ENCODE assay signal across 8 mouse cellular contexts in the genomic region with DNA sequence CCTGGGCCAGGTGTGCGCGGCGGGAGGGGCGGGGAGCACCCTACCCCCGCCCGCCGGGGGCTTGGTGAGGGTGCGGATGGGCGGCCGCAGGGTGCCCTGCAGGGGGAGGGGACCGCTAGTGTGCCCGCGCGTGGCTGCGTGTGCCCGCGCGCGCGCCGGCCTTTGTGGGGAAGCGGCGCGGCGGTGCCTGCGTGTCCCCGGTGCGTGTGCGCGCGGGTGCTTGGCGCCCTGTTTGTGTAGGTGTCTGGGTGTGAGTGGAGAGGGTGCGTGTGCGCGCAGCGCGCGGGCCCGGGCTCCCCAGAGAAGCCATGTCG. TPM values are rescaled to one million over a fixed set of nuclear protein-coding genes. Genes with fewer than 3 reads are reported as not detected.
DNase-seq lines count a peak whose midpoint lies in the region; ATAC-seq and TF ChIP-seq lines count a peak whose summit lies in the region.

No protein-coding gene starts in this region.

- H3K79me2 ChIP-seq in MEL (ENCODE audit: control insufficient read depth, insufficient read depth, low read length, poor library complexity) = peaks cover 19% of the 10 kb centered on the region

- H3K4me2 ChIP-seq in heart, embryonic 13.5 days = peak overlapping the region; percentile 98
- H3K4me2 ChIP-seq in embryonic facial prominence, embryonic 14.5 days (ENCODE audit: low read depth, low read length) = peak overlapping the region; percentile 82
- peak overlapping the region; percentile 89 for H3K4me2 ChIP-seq in midbrain, embryonic 12.5 days (replicated peaks)

- no peaks in the 10 kb centered on the region for H3K9me3 ChIP-seq in heart, embryonic 13.5 days
- no peaks in the 10 kb centered on the region for H3K9me3 ChIP-seq in MEL (replicated peaks; ENCODE audit: insufficient read depth, low read length)
- H3K9me3 ChIP-seq in embryonic facial prominence, embryonic 14.5 days (ENCODE audit: control insufficient read depth, low read length) = no peaks in the 10 kb centered on the region
- no peaks in the 10 kb centered on the region for H3K9me3 ChIP-seq in midbrain, embryonic 12.5 days

- no peaks in the 10 kb centered on the region for H3K36me3 ChIP-seq in heart, embryonic 13.5 days
- H3K36me3 ChIP-seq in MEL (ENCODE audit: control insufficient read depth in 1 of 2, insufficient read depth in 2 of 2, low read length in 2 of 2) = no peaks in the 10 kb centered on the region
- H3K36me3 ChIP-seq in embryonic facial prominence, embryonic 14.5 days (ENCODE audit: control insufficient read depth, insufficient read depth, low read length) = peaks cover 7% of the 10 kb centered on the region; the same call in 1 of the 2 replicates
- H3K36me3 ChIP-seq in midbrain, embryonic 12.5 days = no peaks in the 10 kb centered on the region

- H3K27ac ChIP-seq in heart, embryonic 13.5 days (replicated peaks) = peak overlapping the region; percentile 96
- H3K27ac ChIP-seq in MEL (ENCODE audit: control insufficient read depth, low read depth, low read length) = no peak overlapping the region
- peak overlapping the region; percentile 98 for H3K27ac ChIP-seq in embryonic facial prominence, embryonic 14.5 days (replicated peaks; ENCODE audit: low read depth, low read length)
- H3K27ac ChIP-seq in midbrain, embryonic 12.5 days (replicated peaks) = peak overlapping the region; percentile 98

- H3K27me3 ChIP-seq in heart, embryonic 13.5 days (replicated peaks) = peaks cover 12% of the 10 kb centered on the region
- no peaks in the 10 kb centered on the region for H3K27me3 ChIP-seq in MEL (ENCODE audit: control insufficient read depth in 1 of 2, insufficient read depth in 2 of 2, low read length in 2 of 2)
- no peaks in the 10 kb centered on the region for H3K27me3 ChIP-seq in embryonic facial prominence, embryonic 14.5 days (replicated peaks; ENCODE audit: control insufficient read depth, insufficient read depth, low read length)
- peaks cover 12% of the 10 kb centered on the region for H3K27me3 ChIP-seq in midbrain, embryonic 12.5 days

- no peak for TF ChIP-seq CTCF in MEL (IDR thresholded peaks at IDR 0.05 in 2 of 3, conservative IDR thresholded peaks at IDR 0.05 in 1 of 3; ENCODE audit: control insufficient read depth in 1 of 3, insufficient read depth in 1 of 3, low read depth in 2 of 3, low read length in 3 of 3, poor library complexity in 1 of 3, severe bottlenecking in 1 of 3)

- H3K4me3 ChIP-seq in heart, embryonic 13.5 days = peak overlapping the region; percentile 94
- H3K4me3 ChIP-seq in MEL (ENCODE audit: control insufficient read depth in 1 of 2, insufficient read depth in 1 of 2, low read depth in 2 of 2, low read length in 2 of 2) = peak overlapping the region; percentile 60 to 84
- peak overlapping the region; percentile 90 for H3K4me3 ChIP-seq in embryonic facial prominence, embryonic 14.5 days (ENCODE audit: low read depth, low read length)
- H3K4me3 ChIP-seq in midbrain, embryonic 12.5 days = peak overlapping the region; percentile 99

- intact Hi-C loops in gastrocnemius, postnatal 14 days (cut with DNase I; ENCODE audit: low total_unique reads) = no loop called here

- TF ChIP-seq RAD21 in MEL (IDR thresholded peaks at IDR 0.05; ENCODE audit: low read depth, low read length) = no peak

- under 1% methylated on average over 21 of the region's 40 CpGs for WGBS in heart, embryonic 13.5 days
- WGBS in embryonic facial prominence, embryonic 14.5 days = 0% methylated on average over 11 of the region's 40 CpGs
- 0% methylated on average over 27 of the region's 40 CpGs for WGBS in midbrain, embryonic 12.5 days

- DNase-seq in heart, postnatal 4 days = no peak
- DNase-seq in MEL (ENCODE audit: low read depth, low spot score) = peak; percentile 47
- peak; percentile 58 for DNase-seq in embryonic facial prominence, embryonic 14.5 days (ENCODE audit: low spot score)
- peak; percentile 88 for DNase-seq in layer of hippocampus, adult 9-11 months
- DNase-seq in testis, postnatal 10 days (ENCODE audit: low spot score) = peak; percentile 69
- DNase-seq in gastrocnemius, postnatal 14 days = no peak

- H3K4me1 ChIP-seq in heart, embryonic 13.5 days = peaks cover 66% of the 10 kb centered on the region
- 0 out of 4 replicates have a peak, but pooled peaks cover 0 to 7% of the 10 kb centered on the region in 2 experiments for H3K4me1 ChIP-seq in MEL (ENCODE audit: control insufficient read depth in 1 of 2, insufficient read depth in 2 of 2, low read length in 2 of 2)
- H3K4me1 ChIP-seq in embryonic facial prominence, embryonic 14.5 days (ENCODE audit: control insufficient read depth, insufficient read depth, low read length) = peaks cover 36% of the 10 kb centered on the region
- peaks cover 60% of the 10 kb centered on the region for H3K4me1 ChIP-seq in midbrain, embryonic 12.5 days

- no peak for TF ChIP-seq EP300 in MEL (IDR thresholded peaks at IDR 0.05; ENCODE audit: low read depth in 1 of 2, low read length in 2 of 2)

- ATAC-seq in heart, embryonic 13.5 days (ENCODE audit: extremely low read depth, insufficient number of reproducible peaks, low FRiP score, low TSS enrichment) = no peak
- ATAC-seq in embryonic facial prominence, embryonic 14.5 days (ENCODE audit: low read depth) = no peak
- ATAC-seq in midbrain, embryonic 12.5 days (ENCODE audit: low FRiP score, low read depth) = no peak

- no peak for TF ChIP-seq POLR2A in MEL (IDR thresholded peaks at IDR 0.05; ENCODE audit: control insufficient read depth in 1 of 2, insufficient read depth in 1 of 2, low read depth in 1 of 2, low read length in 2 of 2, poor library complexity in 1 of 2)

- peak overlapping the region; percentile 95 for H3K9ac ChIP-seq in heart, embryonic 13.5 days
- H3K9ac ChIP-seq in MEL (ENCODE audit: control insufficient read depth, low read depth, low read length, poor library complexity, severe bottlenecking) = peak overlapping the region; percentile 89
- H3K9ac ChIP-seq in embryonic facial prominence, embryonic 14.5 days (ENCODE audit: low read depth, low read length) = peak overlapping the region; percentile 82
- H3K9ac ChIP-seq in midbrain, embryonic 12.5 days (replicated peaks) = peak overlapping the region; percentile 94

TF ChIP-seq in MEL, 35 proteins besides CTCF, POLR2A, EP300 and RAD21:
- TF ChIP-seq NRF1 (IDR thresholded peaks at IDR 0.05; ENCODE audit: insufficient read depth, low read depth, low read length, poor library complexity, severe bottlenecking) (peak; percentile 23; the same call in 1 of the 2 replicates), TAL1 (IDR thresholded peaks at IDR 0.05; ENCODE audit: low read length) (no peak)
TF ChIP-seq in MEL: peak in this region for 1.

RNA-seq across cellular contexts. Expression of gene Adgrl1, which starts 1.0 kb away (rescaled TPM):
- 8.5 and 8.7 TPM in 2 replicates for polyA plus RNA-seq in heart, embryonic 13.5 days (2015; fragmentation: Nextera tagmentation; extraction: Ambion mirVana)
- 10 to 100 TPM; 37.5 to 39.8 TPM for total RNA-seq in heart, postnatal 4 days (2021)
- 17.7 and 21.7 TPM in 2 replicates for total RNA-seq in MEL (2012; rRNA removed)
- polyA plus RNA-seq in MEL (2012; ENCODE audit: insufficient read depth in 1 of 2, insufficient read length in 2 of 2, low read depth in 1 of 2, low replicate concordance in 2 of 2, missing spikeins in 1 of 2) = 10 to 100 TPM in 1 of 2 experiments, not detected in 1; 35.3 TPM
- polyA plus RNA-seq in embryonic facial prominence, embryonic 14.5 days (2014; fragmentation: Nextera tagmentation; extraction: Ambion mirVana) = 25.1 and 31.7 TPM in 2 replicates
- polyA plus RNA-seq in midbrain, embryonic 12.5 days (2016; fragmentation: Nextera tagmentation; extraction: Ambion mirVana) = 30.2 and 30.4 TPM in 2 replicates
- 10 to 100 TPM; 16.2 to 17.2 TPM for total RNA-seq in gastrocnemius, postnatal 14 days (2021)

RNA-seq across cellular contexts. Expression of gene Gm10644, which starts 54.1 kb away (rescaled TPM):
- 0.41 and 0.55 TPM in 2 replicates for polyA plus RNA-seq in heart, embryonic 13.5 days (2015; fragmentation: Nextera tagmentation; extraction: Ambion mirVana)
- under 1 TPM; 0.27 to 0.41 TPM for total RNA-seq in heart, postnatal 4 days (2021)
- total RNA-seq in MEL (2012; rRNA removed) = 0.29 and 0.35 TPM in 2 replicates
- polyA plus RNA-seq in MEL (2012; ENCODE audit: insufficient read depth in 1 of 2, insufficient read length in 2 of 2, low read depth in 1 of 2, low replicate concordance in 2 of 2, missing spikeins in 1 of 2) = under 1 TPM in 1 of 2 experiments, not detected in 1; 0.49 TPM
- polyA plus RNA-seq in embryonic facial prominence, embryonic 14.5 days (2014; fragmentation: Nextera tagmentation; extraction: Ambion mirVana) = 0.48 and 0.82 TPM in 2 replicates
- 0.76 and 0.88 TPM in 2 replicates for polyA plus RNA-seq in midbrain, embryonic 12.5 days (2016; fragmentation: Nextera tagmentation; extraction: Ambion mirVana)
- under 1 TPM; 0.11 to 0.14 TPM for total RNA-seq in gastrocnemius, postnatal 14 days (2021)

RNA-seq across cellular contexts. Expression of gene Asf1b, which starts 54.4 kb away (rescaled TPM):
- 57.0 and 62.7 TPM in 2 replicates for polyA plus RNA-seq in heart, embryonic 13.5 days (2015; fragmentation: Nextera tagmentation; extraction: Ambion mirVana)
- total RNA-seq in heart, postnatal 4 days (2021) = 10 to 100 TPM; 25.8 to 26.1 TPM
- 84.3 and 90.4 TPM in 2 replicates for total RNA-seq in MEL (2012; rRNA removed)
- polyA plus RNA-seq in MEL (2012; ENCODE audit: insufficient read depth in 1 of 2, insufficient read length in 2 of 2, low read depth in 1 of 2, low replicate concordance in 2 of 2, missing spikeins in 1 of 2) = 100 to 1,000 TPM; 113 to 137 TPM
- 63.9 and 68.8 TPM in 2 replicates for polyA plus RNA-seq in embryonic facial prominence, embryonic 14.5 days (2014; fragmentation: Nextera tagmentation; extraction: Ambion mirVana)
- 58.8 and 62.8 TPM in 2 replicates for polyA plus RNA-seq in midbrain, embryonic 12.5 days (2016; fragmentation: Nextera tagmentation; extraction: Ambion mirVana)
- total RNA-seq in gastrocnemius, postnatal 14 days (2021) = 1 to 10 TPM; 2.0 to 3.1 TPM

Comparison
In these comparisons a context has a peak if more than half of its experiments do, and no peak if none do; other contexts are left out.
1. DNase-seq: peak in MEL (single experiment), embryonic facial prominence, embryonic 14.5 days (single experiment), layer of hippocampus, adult 9-11 months (single experiment) and testis, postnatal 10 days (single experiment); none in heart, postnatal 4 days (single experiment) and gastrocnemius, postnatal 14 days (single experiment).
2. Peak in every context shown above with its lines, with median percentiles within 50 percentile points of each other: H3K4me2 ChIP-seq, H3K4me3 ChIP-seq and H3K9ac ChIP-seq.